Mouse (Mus musculus) liver, adult 2 months (tissue): ENCODE measurements around the gene Ovol2. TPM values are rescaled to one million over a fixed set of nuclear protein-coding genes. Genes with fewer than 3 reads are reported as not detected.
A peak's percentile ranks its signal among the peaks of the same experiment; 100 is the strongest.

Experiments used
- DNase-seq: peaks from one replicate; pipeline ENCODE4 v3.0.0-alpha.2; 2011; ENCODE audit warnings: low read depth, low spot score; ENCODE audit errors: extremely low read depth
- H3K27ac ChIP-seq: fragments of 200-500 bp; replicated peaks from 2 replicates; pipeline ENCODE4 v1.5.1; 2012; ENCODE audit warnings: low read depth, mild to moderate bottlenecking, control low read depth, inconsistent platforms, low read length; ENCODE audit not compliant: insufficient read depth
- H3K27me3 ChIP-seq: fragments of 200-500 bp; 2 replicates; pipeline ENCODE4 v1.6.1; 2012; ENCODE audit warnings: mild to moderate bottlenecking, moderate library complexity, low read length, inconsistent platforms; ENCODE audit not compliant: control insufficient read depth, insufficient read depth
- H3K36me3 ChIP-seq: fragments of 200-500 bp; 2 replicates; pipeline ENCODE4 v1.6.1; 2012; ENCODE audit warnings: low read length, inconsistent platforms; ENCODE audit not compliant: control insufficient read depth, insufficient read depth
- H3K4me1 ChIP-seq: fragments of 200-500 bp; 2 replicates; pipeline ENCODE4 v1.6.1; 2011; ENCODE audit warnings: low read length; ENCODE audit not compliant: control insufficient read depth, insufficient read depth
- H3K4me3 ChIP-seq: fragments of 200-500 bp; 2 replicates; pipeline ENCODE4 v1.5.1; 2011; ENCODE audit warnings: low read depth, mild to moderate bottlenecking, control low read depth, low read length, moderate library complexity; ENCODE audit not compliant: insufficient read depth
- H3K79me2 ChIP-seq: fragments of 200-500 bp; 2 replicates; pipeline ENCODE4 v1.6.1; 2012; ENCODE audit warnings: inconsistent platforms, mild to moderate bottlenecking, low read length, moderate library complexity; ENCODE audit not compliant: control insufficient read depth, insufficient read depth
- H3K9ac ChIP-seq: fragments of 200-500 bp; 2 replicates; pipeline ENCODE4 v1.6.1; 2012; ENCODE audit warnings: low read depth, mild to moderate bottlenecking, control low read depth, inconsistent platforms, low read length
- CTCF ChIP-seq: fragments of 200-500 bp; IDR thresholded peaks from 2 replicates; pipeline ENCODE4 v1.5.1; 2011; ENCODE audit warnings: low read depth, low read length, control low read depth
- POLR2A ChIP-seq: fragments of 200-500 bp; IDR thresholded peaks from 2 replicates; pipeline ENCODE4 v1.6.1; 2011; ENCODE audit warnings: low read length, control low read depth; ENCODE audit not compliant: insufficient read depth; ENCODE audit errors: extremely low read depth
- whole genome bisulfite sequencing: fragments of 180-500 bp; shearing (Covaris S2); methylation state at CpG from one replicate; pipeline ENCODE4 v1.1.7; 2018; 5-methylcytosine and 5-hydroxymethylcytosine counted together
- polyA plus RNA-seq: library from polyadenylated mRNA; depleted of rRNA; stranded (reverse); fragments of >200 nt; gene quantifications from 2 replicates; pipeline ENCODE4 v1.2.3, GENCODE M21; 2012
- total RNA-seq: library from RNA; depleted of rRNA; stranded (reverse); fragments of >200 nt; gene quantifications from 2 replicates; pipeline ENCODE4 v1.2.3, GENCODE M21; 2014

Ovol2 gene
- total and polyA plus RNA-seq, 2 experiments = 0.18 TPM; not detected in 1

- H3K27me3 ChIP-seq = no peaks in the 10 kb centered on the region
- H3K9ac ChIP-seq = peak overlapping the region; percentile 30; the same call in 1 of the 2 replicates
- WGBS = 2% methylated on average over 11 of the region's 11 CpGs
- peaks cover 7% of the 10 kb centered on the region; the same call in 1 of the 2 replicates for H3K79me2 ChIP-seq
- peaks cover 2% of the 10 kb centered on the region; the same call in 1 of the 2 replicates for H3K36me3 ChIP-seq
- H3K27ac ChIP-seq = 0 out of 2 replicates have a peak overlapping the region, but pooled peaks have one; percentile 34
- TF ChIP-seq CTCF (no peak), POLR2A (no peak)
- H3K4me1 ChIP-seq = peaks cover 14% of the 10 kb centered on the region
- peak overlapping the region; percentile 32 for H3K4me3 ChIP-seq
- DNase-seq = no peak
Measured at GRCm38 (mm10) chr2:144269306-144269650, 62.7 kb downstream of the Ovol2 start.

- H3K27ac ChIP-seq = no peak overlapping the region
- H3K4me1 ChIP-seq = peaks cover 15% of the 10 kb centered on the region
- H3K27me3 ChIP-seq = no peaks in the 10 kb centered on the region
- peaks cover 3% of the 10 kb centered on the region; the same call in 1 of the 2 replicates for H3K36me3 ChIP-seq
- peaks cover 7% of the 10 kb centered on the region; the same call in 1 of the 2 replicates for H3K79me2 ChIP-seq
- TF ChIP-seq POLR2A (no peak), CTCF (no peak)
- no peak overlapping the region for H3K9ac ChIP-seq
- peak overlapping the region; percentile 22; the same call in 1 of the 2 replicates for H3K4me3 ChIP-seq
- peak; percentile 46 for DNase-seq
- WGBS = 28% methylated on average over 6 of the region's 6 CpGs
Measured at GRCm38 (mm10) chr2:144268446-144269305, 63.3 kb downstream of the Ovol2 start.

- Histone ChIP-seq H3K27me3 (no peaks in the 10 kb centered on the region), H3K79me2 (peaks cover 12% of the 10 kb centered on the region; the same call in 1 of the 2 replicates), H3K36me3 (peaks cover 3% of the 10 kb centered on the region; the same call in 1 of the 2 replicates), H3K27ac (no peak overlapping the region), H3K4me1 (peaks cover 17% of the 10 kb centered on the region), H3K9ac (no peak overlapping the region), H3K4me3 (no peak overlapping the region)
- 22% methylated on average over 1 of the region's 1 CpGs for WGBS
- TF ChIP-seq CTCF (no peak), POLR2A (no peak)
- DNase-seq = peak; percentile 43
Measured at GRCm38 (mm10) chr2:144267731-144268015, 64.3 kb downstream of the Ovol2 start.

- Histone ChIP-seq H3K27ac (0 out of 2 replicates have a peak overlapping the region, but pooled peaks have one; percentile 24), H3K4me3 (no peak overlapping the region), H3K9ac (no peak overlapping the region), H3K27me3 (no peaks in the 10 kb centered on the region), H3K4me1 (peaks cover 18% of the 10 kb centered on the region), H3K79me2 (peaks cover 14% of the 10 kb centered on the region; the same call in 1 of the 2 replicates), H3K36me3 (peaks cover 3% of the 10 kb centered on the region; the same call in 1 of the 2 replicates)
- DNase-seq = no peak
- 55% methylated on average over 5 of the region's 5 CpGs for WGBS
- TF ChIP-seq CTCF (no peak), POLR2A (no peak)
Measured at GRCm38 (mm10) chr2:144267004-144267730, 64.8 kb downstream of the Ovol2 start.

GRCm38 (mm10) chr2:144265916-144266683 lies 65.8 kb downstream of the Ovol2 start:
- TF ChIP-seq CTCF (no peak), POLR2A (no peak)
- H3K79me2 ChIP-seq = peaks cover 24% of the 10 kb centered on the region; the same call in 1 of the 2 replicates
- H3K27me3 ChIP-seq = no peaks in the 10 kb centered on the region
- H3K36me3 ChIP-seq = peaks cover 4% of the 10 kb centered on the region; the same call in 1 of the 2 replicates
- no peak overlapping the region for H3K4me3 ChIP-seq
- peak; percentile 51 for DNase-seq
- peaks cover 23% of the 10 kb centered on the region for H3K4me1 ChIP-seq
- 0 out of 2 replicates have a peak overlapping the region, but pooled peaks have one; percentile 1 for H3K27ac ChIP-seq
- 5% methylated on average over 4 of the region's 4 CpGs for WGBS
- no peak overlapping the region for H3K9ac ChIP-seq
